Mouse (Mus musculus): ENCODE measurements around the gene Ncf1.

Ncf1 gene

DNA sequence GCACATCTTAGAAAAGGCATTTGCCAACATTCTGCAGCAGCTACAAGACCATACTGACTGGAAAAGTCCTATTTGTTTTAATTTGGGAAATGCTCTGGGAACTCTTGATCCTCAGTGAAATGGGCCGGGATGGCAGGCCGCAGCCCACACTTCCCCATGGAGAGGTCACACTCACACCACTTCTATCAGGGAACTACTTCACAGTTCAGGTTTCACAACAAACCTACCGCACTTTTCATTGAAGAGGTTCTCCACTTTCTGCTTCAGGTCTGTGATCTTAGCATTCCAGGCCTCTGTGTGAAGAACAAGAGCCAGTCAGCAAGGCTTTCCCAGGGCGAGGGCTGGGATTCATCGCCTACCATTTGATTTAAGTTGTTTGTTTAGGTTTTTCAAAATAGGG, 15.5 kb upstream of the Ncf1 start:
- in situ Hi-C loops (cut with MboI, MseI): loop anchor here (5.0 kb wide), 1 partner anchor 87 kb away; no protein-coding TSS in a partner anchor

DNA sequence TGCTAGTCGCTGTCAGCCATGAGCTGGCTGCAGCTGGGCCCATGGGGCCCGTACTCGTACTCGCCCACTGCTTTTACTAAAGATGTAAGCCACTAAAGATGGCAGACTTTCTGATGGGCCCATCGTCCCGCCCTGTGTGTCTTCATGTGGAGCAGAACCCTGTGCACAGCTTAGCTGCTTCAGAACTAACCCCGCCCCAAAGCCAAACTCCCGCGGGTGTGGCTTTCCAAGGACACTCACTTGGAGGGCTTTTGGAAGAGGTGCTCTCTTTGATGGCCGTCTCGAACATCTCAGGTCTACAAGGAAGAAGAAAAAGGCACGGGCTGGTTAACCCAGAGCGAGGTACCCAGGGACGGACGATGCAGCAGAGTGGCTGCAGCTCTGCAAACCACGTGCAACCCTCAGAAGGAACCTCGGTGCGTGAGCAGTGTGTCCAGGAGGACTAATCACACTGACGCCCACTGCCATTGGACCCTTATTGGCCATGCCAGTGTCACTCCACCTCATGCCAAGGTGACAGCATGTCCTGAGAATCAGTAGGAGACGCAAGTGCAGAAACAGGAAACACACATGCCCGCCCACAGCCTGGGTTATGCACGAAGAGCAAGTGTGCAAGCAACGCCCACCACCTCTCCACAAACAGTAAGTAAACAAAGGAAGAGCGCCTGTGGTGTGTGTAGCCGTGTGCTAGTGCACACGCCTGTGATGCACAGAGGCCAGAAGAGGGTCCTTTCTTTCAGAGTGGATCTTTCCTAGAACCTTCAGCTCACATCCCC, 14.4 kb upstream of the Ncf1 start:
- in situ Hi-C loops (cut with MboI, MseI): loop anchor here (5.0 kb wide), 1 partner anchor 88 kb away; no protein-coding TSS in a partner anchor

DNA sequence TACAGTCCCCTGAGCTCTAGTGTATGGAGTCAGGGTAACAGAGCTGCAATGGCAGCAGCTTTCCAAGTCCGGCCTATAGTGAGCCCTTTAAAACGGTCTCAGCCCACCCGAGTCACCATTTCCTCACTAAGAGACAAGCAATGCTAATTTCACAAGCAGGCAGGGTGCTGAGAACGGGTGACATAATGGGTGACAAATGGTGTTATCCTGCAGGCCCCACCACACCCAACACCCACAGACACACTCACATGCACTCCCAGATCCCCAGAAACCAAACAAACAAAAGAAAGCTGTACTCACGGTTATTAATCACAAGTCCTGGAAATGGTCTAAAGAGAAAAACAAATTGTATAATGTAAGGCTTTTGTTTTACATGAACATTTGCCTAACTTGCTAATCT, 12.4 kb upstream of the Ncf1 start:
- in situ Hi-C loops (cut with MboI, MseI): loop anchor here (5.0 kb wide), 1 partner anchor 90 kb away; no protein-coding TSS in a partner anchor

DNA sequence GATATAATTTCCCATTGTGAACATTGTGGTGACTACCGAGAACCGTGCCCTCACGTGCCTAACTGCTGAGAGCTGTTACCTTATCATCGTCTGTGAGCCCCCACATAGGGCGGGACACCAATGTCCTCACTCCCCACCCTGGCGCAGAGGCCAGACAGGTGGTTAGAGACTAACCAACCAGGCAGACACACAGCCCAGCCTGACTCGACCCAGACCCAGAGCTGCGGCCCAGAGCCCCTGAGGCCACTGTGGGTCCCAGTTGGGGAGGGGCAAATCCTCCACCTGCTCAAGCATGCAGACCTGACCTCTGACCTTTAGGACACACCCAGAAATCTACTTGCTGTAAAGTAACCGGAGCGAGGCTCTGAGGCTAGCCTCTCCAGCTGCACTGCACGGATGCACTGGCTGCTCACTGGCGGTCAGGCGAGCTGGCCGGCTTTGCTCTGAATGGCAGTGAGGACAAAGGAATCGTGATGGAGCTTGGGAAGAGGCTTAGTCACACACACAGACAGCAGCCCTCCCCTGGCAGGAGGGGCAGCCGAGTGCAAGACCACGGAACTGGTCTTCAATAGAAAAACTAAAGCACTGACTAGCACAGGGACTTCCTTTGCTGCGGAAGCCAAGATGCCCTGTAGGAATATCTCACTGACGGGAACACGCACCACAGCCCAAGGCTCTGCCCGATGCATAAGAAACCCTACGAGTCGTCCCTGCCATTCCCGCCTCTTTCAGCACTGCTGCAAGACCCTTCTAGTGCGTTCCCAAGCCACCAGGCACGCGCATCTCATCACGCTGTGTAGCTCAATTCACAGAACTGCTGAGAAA, 8.7 kb upstream of the Ncf1 start:
- in situ Hi-C loops (cut with MboI, MseI): no loop called here

DNA sequence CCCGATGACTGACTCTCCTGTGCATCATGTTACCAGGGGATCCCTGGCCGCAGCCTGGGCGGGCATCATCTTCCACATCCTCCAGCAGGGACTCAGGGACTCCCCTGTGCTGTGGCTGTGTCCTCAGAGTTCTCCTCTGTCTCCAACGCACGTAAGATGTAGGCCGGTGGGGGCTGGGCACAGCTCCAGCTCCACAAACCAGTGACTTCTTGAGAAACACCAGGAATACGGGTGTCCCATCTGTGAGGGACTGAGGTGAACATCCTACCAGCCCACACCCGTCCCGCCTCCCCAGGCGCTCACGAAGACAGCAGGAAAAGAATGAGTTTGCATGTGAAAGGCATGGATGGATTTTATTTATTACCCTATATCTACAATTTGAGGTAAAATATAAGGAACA, 8.1 kb upstream of the Ncf1 start:
- in situ Hi-C loops (cut with MboI, MseI): no loop called here

DNA sequence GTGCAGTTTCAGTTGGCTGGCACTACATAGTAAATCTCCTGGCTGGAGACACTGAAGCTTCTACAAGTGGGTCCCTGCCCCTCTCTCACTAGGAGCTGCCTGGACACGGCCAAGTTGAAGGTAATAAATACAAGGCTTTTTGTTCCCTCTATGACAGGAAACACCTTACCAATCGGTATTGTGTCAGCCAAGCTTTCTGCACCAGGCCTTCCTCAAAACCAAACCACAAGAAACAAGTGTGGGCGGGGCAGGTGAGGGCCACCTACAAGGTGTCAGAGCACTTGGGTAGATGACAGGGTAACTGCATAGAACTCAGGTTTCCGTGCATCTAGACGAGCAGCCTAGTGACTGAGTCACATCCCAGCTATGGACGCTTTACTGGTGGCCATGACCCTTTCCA, 7.4 kb upstream of the Ncf1 start:
- in situ Hi-C loops (cut with MboI, MseI): no loop called here

DNA sequence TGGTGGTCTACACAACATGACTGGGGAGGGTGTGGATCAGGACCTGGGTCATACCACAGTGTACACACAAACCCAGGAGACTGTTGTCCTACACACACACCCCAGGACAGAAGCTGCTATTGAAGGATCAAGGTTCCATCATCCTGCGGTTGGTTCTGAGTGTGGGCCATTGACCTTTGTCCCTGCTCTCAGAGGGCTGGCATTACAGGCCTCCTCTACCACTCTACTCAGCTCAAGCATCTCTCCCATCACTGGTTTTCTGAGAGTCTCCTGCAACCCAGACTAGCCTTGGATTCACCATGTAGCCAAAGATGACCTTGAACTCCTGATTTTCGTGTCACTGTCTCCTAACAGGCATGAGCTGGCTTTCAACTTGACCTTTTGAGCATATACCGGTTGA, 6.8 kb upstream of the Ncf1 start:
- in situ Hi-C loops (cut with MboI, MseI): no loop called here

DNA sequence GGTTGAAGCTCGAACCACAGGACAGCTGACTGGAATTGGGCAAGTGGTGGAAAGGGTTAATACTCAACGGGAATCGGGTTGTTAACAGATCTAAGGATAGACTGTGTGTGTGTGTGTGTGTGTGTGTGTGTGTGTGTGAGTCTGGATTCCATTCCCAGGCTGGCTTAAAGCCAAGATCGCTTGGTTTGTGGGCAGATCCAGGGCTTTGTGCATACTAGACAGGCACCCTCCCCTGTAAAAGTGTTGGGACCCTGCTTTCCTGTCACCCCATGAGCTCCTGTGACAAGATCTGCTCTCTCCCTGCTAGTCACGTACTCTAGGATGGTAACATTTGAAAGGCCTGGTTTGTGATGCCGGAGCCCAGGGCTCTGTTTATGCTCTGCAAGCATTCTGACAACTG, 5.7 kb upstream of the Ncf1 start:
- in situ Hi-C loops (cut with MboI, MseI): no loop called here

DNA sequence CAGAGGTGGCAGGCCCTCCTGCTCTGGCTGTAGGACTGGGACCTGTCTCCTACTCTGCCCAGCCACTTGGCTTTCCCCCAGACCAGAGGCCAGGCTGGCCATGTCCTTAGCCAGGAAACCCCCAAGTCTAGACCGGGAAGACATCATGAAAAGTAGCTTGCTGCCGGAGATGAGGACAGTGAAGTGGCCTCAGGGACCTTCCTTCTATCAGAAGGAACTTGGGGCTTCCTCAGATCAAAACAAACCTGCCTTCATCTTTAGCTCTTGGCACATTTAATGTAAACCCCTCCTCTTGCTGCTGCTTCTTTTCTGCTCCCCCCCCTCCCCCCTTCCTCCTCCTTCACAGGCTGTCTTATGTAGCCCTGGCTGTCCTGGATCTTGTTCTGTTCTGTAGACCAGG, 4.8 kb upstream of the Ncf1 start:
- in situ Hi-C loops (cut with MboI, MseI): no loop called here

DNA sequence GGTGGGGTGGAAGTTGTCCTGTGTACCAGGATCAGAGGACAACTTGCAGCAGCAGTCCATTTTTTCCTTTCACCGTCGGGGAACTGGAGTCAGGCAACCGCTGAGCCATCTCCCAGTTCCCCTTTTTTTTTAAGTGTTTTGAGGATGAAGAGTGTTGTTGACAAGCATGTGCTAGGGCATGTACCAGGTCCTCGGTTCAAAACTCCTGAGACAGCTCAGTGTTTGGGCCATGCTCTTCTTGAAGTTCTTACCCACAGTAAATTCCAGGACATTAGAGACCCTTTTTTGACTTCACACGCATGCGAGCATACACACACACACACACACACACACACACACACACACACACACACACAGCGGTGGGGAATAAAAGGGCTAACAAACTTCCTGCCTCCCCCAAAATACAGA, 3.8 kb upstream of the Ncf1 start:
- in situ Hi-C loops (cut with MboI, MseI): no loop called here

DNA sequence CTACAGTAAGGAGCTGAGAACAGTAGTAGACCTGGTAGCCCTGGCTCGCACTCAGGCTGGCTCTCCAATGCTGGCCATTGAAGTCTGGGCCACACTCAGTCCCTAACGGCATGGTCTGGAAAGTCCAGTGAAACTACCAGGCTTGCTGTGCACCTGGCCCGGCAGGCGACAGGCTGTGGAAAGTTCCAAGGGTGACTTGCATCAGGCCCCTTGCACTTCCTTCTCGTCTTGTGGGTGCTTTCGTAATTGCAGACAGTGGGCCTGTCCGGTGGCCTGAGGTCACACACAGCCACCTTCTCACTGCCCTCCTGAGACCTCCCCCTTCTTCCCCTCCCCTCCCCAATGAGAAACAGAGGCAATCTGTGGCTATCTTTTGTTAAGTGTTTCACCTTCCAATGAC, 3.1 kb upstream of the Ncf1 start:
- in situ Hi-C loops (cut with MboI, MseI): no loop called here

DNA sequence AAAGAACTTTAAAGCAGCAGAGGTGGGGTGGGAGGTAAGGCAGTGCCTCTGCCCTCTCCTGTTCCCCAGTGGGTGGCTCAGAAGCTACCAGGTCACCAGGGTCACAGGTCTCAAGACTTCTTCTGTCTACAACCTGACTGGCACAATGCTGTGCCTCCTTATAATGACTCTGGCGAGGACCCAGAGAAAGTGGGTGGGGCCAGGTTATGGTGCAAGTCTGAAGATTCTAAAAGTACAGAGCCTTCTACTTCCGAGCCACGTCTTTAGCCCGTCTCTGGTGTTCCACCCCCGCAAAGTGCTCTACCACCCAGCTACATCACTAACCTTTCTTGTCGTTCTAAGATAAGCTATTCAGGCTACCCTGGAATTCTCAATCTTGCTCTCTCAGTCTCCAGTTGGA, 2.7 kb upstream of the Ncf1 start:
- in situ Hi-C loops (cut with MboI, MseI): no loop called here

DNA sequence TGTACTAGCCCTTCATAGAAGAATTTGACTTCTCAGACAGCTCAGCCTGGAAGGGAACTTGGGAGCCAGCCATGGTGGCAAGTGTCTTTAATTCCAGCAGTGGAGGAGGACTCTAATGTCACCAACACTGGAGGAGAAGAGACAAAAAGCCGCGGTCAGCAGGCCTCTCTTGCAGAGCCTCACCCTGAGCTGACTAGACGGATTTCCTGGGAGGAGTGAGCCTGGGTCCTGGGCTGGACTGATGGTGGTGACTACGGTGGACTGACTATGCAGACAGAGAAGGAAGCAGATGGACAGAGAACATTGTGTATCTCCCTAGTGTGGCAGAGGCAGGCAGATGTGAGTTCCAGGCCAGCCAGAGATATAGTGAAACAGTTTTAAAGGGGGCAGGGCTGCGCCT, 2.0 kb upstream of the Ncf1 start:
- in situ Hi-C loops (cut with MboI, MseI): no loop called here

DNA sequence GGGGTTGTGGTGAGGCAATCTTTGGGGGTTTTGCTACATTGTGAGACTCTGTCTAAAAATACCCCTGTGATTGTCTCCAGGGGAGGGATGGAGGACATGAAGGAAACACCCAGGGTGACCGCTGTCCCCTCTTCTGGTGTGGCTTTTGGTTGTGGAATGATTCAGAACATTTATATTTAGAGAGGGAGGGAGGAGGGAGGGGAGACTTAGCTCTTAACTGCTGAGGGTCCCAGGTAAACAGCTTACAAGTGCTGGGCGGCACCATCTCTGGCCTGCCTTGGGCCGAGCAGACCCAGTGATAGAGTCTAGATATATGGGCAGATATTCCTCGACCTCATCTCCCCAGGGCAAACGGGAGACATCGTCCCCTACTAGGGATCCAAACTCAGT, 1.2 kb downstream of the Ncf1 start:
- in situ Hi-C loops (cut with MboI, MseI): no loop called here

DNA sequence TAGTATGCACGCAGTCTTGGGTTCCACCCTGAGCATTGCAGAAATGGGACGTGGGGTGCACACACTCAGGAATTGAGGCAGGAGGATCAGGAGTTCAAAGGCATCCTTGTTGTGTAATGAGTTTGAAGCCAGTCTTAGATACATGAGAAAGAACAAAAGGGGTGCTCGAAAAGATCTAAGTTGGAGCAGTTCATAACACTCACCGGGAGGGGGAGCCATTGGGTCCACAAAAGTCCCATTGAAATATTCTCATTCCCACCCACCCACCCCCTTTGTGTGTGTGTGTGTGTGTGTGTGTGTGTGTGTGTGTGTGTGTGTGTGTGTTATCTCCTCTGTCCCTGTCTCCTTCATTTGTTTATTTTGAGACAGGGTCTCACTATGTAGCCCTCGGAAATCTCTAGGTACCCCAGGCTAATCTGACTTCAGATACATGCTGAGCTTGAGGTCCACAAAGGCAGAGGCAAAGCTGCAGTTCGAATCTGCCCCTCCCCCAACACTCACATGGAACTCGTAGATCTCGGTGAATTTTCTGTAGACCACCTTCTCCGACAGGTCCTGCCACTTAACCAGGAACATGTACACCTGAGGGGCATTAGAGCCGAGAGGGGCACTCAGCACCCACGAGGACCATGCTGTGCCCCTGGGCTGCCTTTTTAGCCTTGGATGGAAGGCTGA, 1.7 kb downstream of the Ncf1 start:
- in situ Hi-C loops (cut with MboI, MseI): no loop called here

DNA sequence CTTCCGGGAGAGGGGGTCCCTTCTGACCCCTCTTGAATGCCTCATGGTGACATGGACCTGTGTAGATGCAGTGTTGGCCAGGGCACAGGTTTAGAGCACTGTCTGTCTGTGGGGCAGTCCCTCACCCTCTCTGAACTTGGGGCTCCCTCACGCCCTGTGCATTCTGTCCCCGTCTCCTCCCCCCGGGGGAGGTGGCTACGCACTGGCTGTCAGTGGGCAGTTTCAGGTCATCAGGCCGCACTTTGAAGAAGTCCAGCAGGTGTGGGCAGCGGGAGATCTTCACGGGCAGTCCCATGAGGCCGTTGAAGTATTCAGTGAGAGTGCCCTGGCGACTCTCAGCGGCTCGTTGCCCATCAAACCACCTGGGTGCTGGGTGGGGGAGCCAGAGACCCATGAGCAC, 2.5 kb downstream of the Ncf1 start:
- in situ Hi-C loops (cut with MboI, MseI): no loop called here

DNA sequence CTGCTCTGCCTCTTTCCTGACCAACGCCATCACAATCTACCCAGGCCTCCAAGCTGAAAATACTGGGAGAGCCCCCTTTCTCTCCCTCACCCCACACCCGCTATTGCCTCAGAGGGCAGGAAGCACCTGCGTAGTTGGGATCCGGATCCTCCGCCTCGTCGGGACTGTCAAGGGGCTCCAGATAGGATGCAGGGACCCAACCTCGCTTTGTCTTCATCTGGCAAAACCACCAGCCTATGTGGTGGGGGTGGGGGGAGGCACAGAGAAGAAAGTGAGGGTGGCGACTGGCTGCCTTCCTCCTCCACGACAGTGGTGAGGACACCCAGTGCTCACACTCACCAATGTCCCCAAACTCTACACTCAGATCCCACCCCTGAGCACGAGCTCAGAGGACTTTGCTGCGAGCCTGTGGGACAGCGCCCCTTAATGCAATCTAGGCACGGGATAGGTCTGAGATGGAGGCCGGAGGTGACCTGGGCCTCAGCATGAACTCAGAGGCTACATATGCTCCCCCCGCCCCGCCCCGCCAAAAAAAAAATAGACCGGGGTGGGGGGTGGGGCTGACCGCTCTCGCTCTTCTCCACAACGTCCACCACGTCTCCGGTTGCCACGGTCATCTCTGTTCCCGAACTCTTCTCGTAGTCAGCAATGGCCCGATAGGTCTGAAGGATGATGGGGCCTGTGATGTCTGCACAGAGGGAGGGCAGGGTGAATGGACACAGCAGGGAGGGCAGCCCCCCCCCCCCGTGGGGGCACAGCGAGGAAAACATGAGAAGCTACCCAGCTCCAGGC, 4.1 kb downstream of the Ncf1 start:
- in situ Hi-C loops (cut with MboI, MseI): no loop called here

DNA sequence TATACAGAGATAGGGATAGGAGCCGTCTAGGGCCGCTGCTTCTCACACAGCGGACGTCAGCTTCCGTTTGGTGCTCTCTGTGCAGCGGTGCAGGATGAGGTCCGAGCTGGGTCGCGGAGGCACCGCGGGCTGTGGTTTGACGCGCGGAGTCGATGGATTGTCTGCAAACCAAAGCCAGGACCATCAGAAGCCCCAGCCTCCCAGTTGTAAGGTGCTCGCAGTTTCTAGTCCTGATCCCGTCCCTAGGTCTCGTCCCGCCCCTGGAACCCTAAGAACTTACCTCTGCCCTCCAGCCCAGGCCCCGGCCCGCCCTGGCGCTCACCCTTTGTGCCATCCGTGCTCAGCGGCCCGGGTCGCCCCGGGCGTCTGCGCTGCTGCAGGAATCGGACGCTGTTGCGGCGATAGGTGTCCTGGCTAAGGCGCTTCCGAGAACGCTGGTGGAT, 7.7 kb downstream of the Ncf1 start:
- in situ Hi-C loops (cut with MboI, MseI): no loop called here

DNA sequence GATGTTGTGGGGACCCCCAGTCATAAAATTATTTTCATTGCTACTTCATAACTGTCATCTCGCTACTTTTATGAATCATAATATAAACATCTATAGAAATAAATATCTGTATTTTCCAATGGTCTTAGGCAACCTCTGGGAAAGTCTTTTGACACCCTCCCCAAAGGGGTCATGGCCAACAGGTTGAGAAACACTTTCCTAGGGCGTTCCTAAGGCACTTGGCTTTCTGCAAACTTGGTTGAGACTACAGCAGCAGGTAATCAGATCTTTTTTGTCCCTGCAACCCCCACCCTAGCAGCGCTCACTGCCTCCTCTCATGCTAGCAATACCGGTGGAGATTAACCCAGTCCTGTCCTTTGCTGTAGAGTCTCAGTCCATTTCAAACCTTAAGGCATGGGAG, 8.1 kb downstream of the Ncf1 start:
- in situ Hi-C loops (cut with MboI, MseI): no loop called here

DNA sequence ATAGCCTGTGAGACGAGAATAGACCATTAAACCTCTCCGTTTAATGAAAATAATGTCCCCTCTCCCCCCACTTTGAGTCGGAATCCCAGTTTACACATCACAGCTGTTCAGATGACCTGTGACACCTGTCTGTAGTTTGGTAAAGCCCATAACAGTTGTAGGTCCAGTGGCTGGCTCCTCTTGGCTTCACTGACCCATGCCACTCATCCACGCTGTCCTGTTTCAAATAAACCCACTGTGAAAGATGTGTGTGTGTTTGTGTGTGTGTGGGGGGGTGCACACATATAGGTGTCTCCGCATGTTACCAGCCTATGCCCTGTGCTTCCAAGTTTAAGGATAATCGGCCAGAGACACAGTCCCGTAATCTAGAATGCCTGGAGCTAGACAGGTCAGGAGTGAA, 11.5 kb downstream of the Ncf1 start:
- in situ Hi-C loops (cut with MboI, MseI): no loop called here

DNA sequence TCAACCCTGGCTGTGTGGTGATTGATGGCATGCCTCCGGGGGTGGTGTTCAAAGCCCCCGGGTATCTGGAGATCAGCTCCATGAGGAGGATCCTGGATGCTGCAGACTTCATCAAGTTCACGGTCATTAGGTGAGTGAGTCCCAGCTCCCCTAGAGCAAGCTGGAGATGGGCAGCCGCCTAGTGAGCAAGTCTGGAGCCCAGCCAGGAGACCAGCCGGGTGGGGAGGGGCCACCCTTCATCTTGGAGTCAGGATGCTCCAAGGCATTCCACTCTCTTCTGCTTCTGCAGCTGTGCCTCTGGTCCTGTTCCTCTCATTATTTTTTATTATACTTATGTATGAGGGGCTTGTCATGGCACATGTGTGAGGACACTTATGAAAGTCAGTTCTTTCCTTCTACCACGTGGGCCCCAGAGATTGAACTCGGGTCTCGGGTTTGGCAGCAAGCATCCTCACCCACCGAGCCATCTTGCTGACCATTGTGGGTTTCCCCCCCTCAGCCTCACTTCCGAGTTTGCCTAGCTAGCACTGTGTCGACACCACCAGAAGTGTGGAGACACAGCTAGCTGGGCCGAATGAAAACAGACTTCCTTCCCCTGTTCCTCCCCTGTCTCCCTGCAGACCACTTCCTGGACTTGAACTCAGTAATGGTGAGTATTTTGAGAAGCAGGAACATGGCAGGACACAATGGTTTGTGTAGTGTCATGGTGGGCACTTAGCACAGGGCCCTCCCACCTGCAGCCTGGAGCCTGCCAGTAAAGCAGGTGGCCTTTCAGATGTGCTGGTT, 15.2 kb downstream of the Ncf1 start:
- in situ Hi-C loops (cut with MboI, MseI): no loop called here
